Comparison of ENCODE assay signal across 8 mouse cellular contexts in genomic region chr3:107594662-107595263, GRCm38 (mm10). TPM values are rescaled to one million over a fixed set of nuclear protein-coding genes. Genes with fewer than 3 reads are reported as not detected.
DNase-seq lines count a peak whose midpoint lies in the region; ATAC-seq and TF ChIP-seq lines count a peak whose summit lies in the region.

Alx3 (plus strand) TSS chr3:107595031.

- no peaks in the 10 kb centered on the region for H3K9me3 ChIP-seq in lung, embryonic 14.5 days (ENCODE audit: low read depth, low read length)
- no peaks in the 10 kb centered on the region for H3K9me3 ChIP-seq in forebrain, embryonic 11.5 days (ENCODE audit: control insufficient read depth, low read length)
- no peaks in the 10 kb centered on the region for H3K9me3 ChIP-seq in limb, embryonic 12.5 days
- H3K9me3 ChIP-seq in neural tube, embryonic 15.5 days (replicated peaks), result no peaks in the 10 kb centered on the region

- no peak within 1 kb of the TSS for H3K27ac ChIP-seq in lung, embryonic 14.5 days (ENCODE audit: low read depth)
- 0 out of 2 replicates have a peak within 1 kb of the TSS, but pooled peaks have one; percentile 25 for H3K27ac ChIP-seq in forebrain, embryonic 11.5 days (ENCODE audit: low read depth, low read length)
- peak within 1 kb of the TSS; percentile 70; the same call in 1 of the 2 replicates for H3K27ac ChIP-seq in limb, embryonic 12.5 days
- H3K27ac ChIP-seq in neural tube, embryonic 15.5 days (replicated peaks), result no peak within 1 kb of the TSS

- H3K9ac ChIP-seq in lung, embryonic 14.5 days, result no peak within 1 kb of the TSS; the same call in 1 of the 2 replicates
- peak within 1 kb of the TSS; percentile 47 for H3K9ac ChIP-seq in forebrain, embryonic 11.5 days (ENCODE audit: low read length)
- peak within 1 kb of the TSS; percentile 75 for H3K9ac ChIP-seq in limb, embryonic 12.5 days (replicated peaks)
- no peak within 1 kb of the TSS for H3K9ac ChIP-seq in neural tube, embryonic 15.5 days (replicated peaks)

- ATAC-seq in lung, embryonic 14.5 days (ENCODE audit: insufficient read depth), result peak; percentile 35
- peak; percentile 29; the same call in 1 of the 2 replicates for ATAC-seq in forebrain, embryonic 11.5 days (replicated peaks; ENCODE audit: low FRiP score)
- no peak for ATAC-seq in limb, embryonic 12.5 days (ENCODE audit: insufficient number of reproducible peaks, insufficient read depth, low FRiP score, low TSS enrichment, low read depth)
- ATAC-seq in neural tube, embryonic 15.5 days (ENCODE audit: low FRiP score), result peak; percentile 45; the same call in 1 of the 2 replicates

- no peaks in the 10 kb centered on the region for H3K36me3 ChIP-seq in lung, embryonic 14.5 days (ENCODE audit: insufficient read depth)
- no peaks in the 10 kb centered on the region for H3K36me3 ChIP-seq in forebrain, embryonic 11.5 days (ENCODE audit: control insufficient read depth, insufficient read depth, low read length)
- no peaks in the 10 kb centered on the region for H3K36me3 ChIP-seq in limb, embryonic 12.5 days
- no peaks in the 10 kb centered on the region for H3K36me3 ChIP-seq in neural tube, embryonic 15.5 days

- no peak for DNase-seq in lung, embryonic 14.5 days
- DNase-seq in lung, postnatal 10 days, result no peak
- peak; percentile 70 for DNase-seq in forebrain, embryonic 11.5 days (ENCODE audit: low spot score)
- DNase-seq in gastrocnemius, postnatal 4 days (ENCODE audit: low spot score in 2 of 2), result no peak
- DNase-seq in kidney, adult 9 months, result no peak
- DNase-seq in kidney, adult 8-10 months, result no peak

- peaks cover 79% of the 10 kb centered on the region for H3K27me3 ChIP-seq in lung, embryonic 14.5 days (ENCODE audit: insufficient read depth, low read length)
- H3K27me3 ChIP-seq in forebrain, embryonic 11.5 days (ENCODE audit: control insufficient read depth, insufficient read depth, low read length), result peaks cover 69% of the 10 kb centered on the region
- peaks cover 85% of the 10 kb centered on the region for H3K27me3 ChIP-seq in limb, embryonic 12.5 days
- H3K27me3 ChIP-seq in neural tube, embryonic 15.5 days (replicated peaks), result peaks cover 81% of the 10 kb centered on the region

- under 1% methylated on average over 44 of the region's 46 CpGs for WGBS in lung, embryonic 14.5 days
- WGBS in forebrain, embryonic 11.5 days, result under 1% methylated on average over 30 of the region's 46 CpGs
- WGBS in limb, embryonic 12.5 days, result under 1% methylated on average over 37 of the region's 46 CpGs
- WGBS in neural tube, embryonic 15.5 days, result under 1% methylated on average over 33 of the region's 46 CpGs

- H3K4me1 ChIP-seq in lung, embryonic 14.5 days (ENCODE audit: insufficient read depth), result no peaks in the 10 kb centered on the region
- peaks cover 10% of the 10 kb centered on the region; the same call in 1 of the 2 replicates for H3K4me1 ChIP-seq in forebrain, embryonic 11.5 days (replicated peaks; ENCODE audit: control insufficient read depth, insufficient read depth, low read length)
- peaks cover 59% of the 10 kb centered on the region for H3K4me1 ChIP-seq in limb, embryonic 12.5 days (replicated peaks)
- H3K4me1 ChIP-seq in neural tube, embryonic 15.5 days, result peaks cover 18% of the 10 kb centered on the region

- H3K4me3 ChIP-seq in lung, embryonic 14.5 days (ENCODE audit: low read depth, low read length), result peak within 1 kb of the TSS; percentile 40
- H3K4me3 ChIP-seq in forebrain, embryonic 11.5 days (ENCODE audit: low read depth, low read length), result peak within 1 kb of the TSS; percentile 40
- H3K4me3 ChIP-seq in limb, embryonic 12.5 days (replicated peaks), result peak within 1 kb of the TSS; percentile 63
- peak within 1 kb of the TSS; percentile 28 for H3K4me3 ChIP-seq in neural tube, embryonic 15.5 days (replicated peaks)

- H3K4me2 ChIP-seq in lung, embryonic 14.5 days, result peak within 1 kb of the TSS; percentile 65
- peak within 1 kb of the TSS; percentile 69 for H3K4me2 ChIP-seq in forebrain, embryonic 11.5 days (ENCODE audit: low read depth, low read length, severe bottlenecking)
- H3K4me2 ChIP-seq in limb, embryonic 12.5 days, result peak within 1 kb of the TSS; percentile 92
- peak within 1 kb of the TSS; percentile 55 for H3K4me2 ChIP-seq in neural tube, embryonic 15.5 days

- TF ChIP-seq CTCF in lung, embryonic 14.5 days (IDR thresholded peaks at IDR 0.05; ENCODE audit: low read depth), result no peak

RNA-seq across cellular contexts. Expression of gene Alx3, which starts in this region (rescaled TPM):
- polyA plus RNA-seq in lung, embryonic 14.5 days (2014; fragmentation: Nextera tagmentation; extraction: Ambion mirVana), result 0.23 TPM in 1 of 2 replicates, not detected in the other
- polyA plus RNA-seq in forebrain, embryonic 11.5 days (2014; fragmentation: Nextera tagmentation; extraction: Ambion mirVana), result 14.7 and 16.9 TPM in 2 replicates
- polyA plus RNA-seq in limb, embryonic 12.5 days (2016; fragmentation: Nextera tagmentation; extraction: Ambion mirVana), result 14.5 and 15.1 TPM in 2 replicates
- polyA plus RNA-seq in neural tube, embryonic 15.5 days (2015; fragmentation: Nextera tagmentation; extraction: Ambion mirVana), result 0.09 TPM in 1 of 2 replicates, not detected in the other
- total RNA-seq in gastrocnemius, postnatal 4 days (2021), result not detected

Comparison
In these comparisons a context has a peak if more than half of its experiments do, and no peak if none do; other contexts are left out.
1. RNA of gene Alx3 (polyA plus RNA-seq): 14.7 to 16.9 TPM in forebrain, embryonic 11.5 days and 14.5 to 15.1 TPM in limb, embryonic 12.5 days; 0.09 TPM in neural tube, embryonic 15.5 days and 0.23 TPM in lung, embryonic 14.5 days; every median in the first group is over 10 times any median in the second.
2. Peak in ATAC-seq, H3K4me3 ChIP-seq and H3K4me2 ChIP-seq in lung, embryonic 14.5 days; RNA of the gene not detected or under 1 TPM.
3. Peak in ATAC-seq, H3K4me3 ChIP-seq and H3K4me2 ChIP-seq in neural tube, embryonic 15.5 days; RNA of the gene not detected or under 1 TPM.
4. H3K27ac ChIP-seq: peak in forebrain, embryonic 11.5 days (single experiment) and limb, embryonic 12.5 days (single experiment); none in lung, embryonic 14.5 days (single experiment) and neural tube, embryonic 15.5 days (single experiment).
5. H3K9ac ChIP-seq: peak in forebrain, embryonic 11.5 days (single experiment) and limb, embryonic 12.5 days (single experiment); none in lung, embryonic 14.5 days (single experiment) and neural tube, embryonic 15.5 days (single experiment).
6. Peak in every context shown above with its lines, with median percentiles within 50 percentile points of each other: H3K4me2 ChIP-seq and H3K4me3 ChIP-seq.